Mouse (Mus musculus) intestine, embryonic 14.5 days (tissue): ENCODE measurements at regions not wholly inside any gene's neighbourhood (a gene's known extent, or its start where the extent isn't known, plus 50 kb on each side); places are given as distances from the start of the nearest gene placed in this dataset.
A peak's percentile ranks its signal among the peaks of the same experiment; 100 is the strongest.

Source experiments
- ATAC-seq: fragments of 200-750 bp; cut with Nextera tagmentation; replicated peaks from 2 replicates; pipeline ENCODE4 v1.8.0; 2017; ENCODE audit warnings: low read depth, moderate number of reproducible peaks, moderate TSS enrichment, moderate library complexity; ENCODE audit not compliant: low FRiP score, low TSS enrichment
- DNase-seq: peaks from one replicate; pipeline ENCODE4 v3.0.0-alpha.2; 2018; ENCODE audit warnings: low spot score
- H3K27ac ChIP-seq: fragments of 300-500 bp; sonication (generic); 2 replicates; pipeline ENCODE4 v1.5.1; 2014; ENCODE audit warnings: low read depth, mild to moderate bottlenecking, control low read depth
- H3K27me3 ChIP-seq: fragments of 300-500 bp; sonication (generic); replicated peaks from 2 replicates; pipeline ENCODE4 v1.6.1; 2014; ENCODE audit warnings: low read length, control low read depth; ENCODE audit not compliant: control insufficient read depth, insufficient read depth
- H3K36me3 ChIP-seq: fragments of 300-500 bp; sonication (generic); 2 replicates; pipeline ENCODE4 v1.6.1; 2014; ENCODE audit warnings: low read length, control low read depth; ENCODE audit not compliant: control insufficient read depth, insufficient read depth
- H3K4me1 ChIP-seq: fragments of 300-500 bp; sonication (generic); replicated peaks from 2 replicates; pipeline ENCODE4 v1.6.1; 2014; ENCODE audit warnings: low read length, control low read depth, mixed read lengths; ENCODE audit not compliant: control insufficient read depth, insufficient read depth
- H3K4me2 ChIP-seq: fragments of 300-500 bp; sonication (generic); 2 replicates; pipeline ENCODE4 v1.6.1; 2014; ENCODE audit warnings: low read length
- H3K4me3 ChIP-seq: fragments of 300-500 bp; sonication (generic); 2 replicates; pipeline ENCODE4 v1.5.1; 2014; ENCODE audit warnings: low read depth, low read length, control low read depth, mixed read lengths
- H3K9ac ChIP-seq: fragments of 300-500 bp; sonication (generic); 2 replicates; pipeline ENCODE4 v1.6.1; 2014; ENCODE audit warnings: mild to moderate bottlenecking, low read length
- H3K9me3 ChIP-seq: fragments of 300-500 bp; sonication (generic); 2 replicates; pipeline ENCODE4 v1.6.1; 2016; ENCODE audit warnings: low read length, control low read depth; ENCODE audit not compliant: control insufficient read depth
- WGBS: fragments of 180-500 bp; shearing (Covaris S2); extraction: QIAGEN DNeasy Blood & Tissue Kit; methylation state at CpG from one replicate; pipeline ENCODE4 v1.1.7; 2014; 5-methylcytosine and 5-hydroxymethylcytosine counted together

GRCm38 (mm10) chr12:29226001-29226400, 302.2 kb upstream of the Myt1l start:
- DNase-seq (no peak), ATAC-seq (no peak)
- 59% methylated on average over 1 of the region's 1 CpGs for WGBS
- Histone ChIP-seq H3K9me3 (no peaks in the 10 kb centered on the region), H3K27me3 (no peaks in the 10 kb centered on the region), H3K4me3 (no peak overlapping the region), H3K4me2 (no peak overlapping the region), H3K4me1 (no peaks in the 10 kb centered on the region), H3K9ac (no peak overlapping the region), H3K27ac (no peak overlapping the region), H3K36me3 (no peaks in the 10 kb centered on the region)

- Histone ChIP-seq H3K27ac (no peak overlapping the region), H3K9ac (no peak overlapping the region), H3K36me3 (no peaks in the 10 kb centered on the region), H3K4me1 (no peaks in the 10 kb centered on the region), H3K4me2 (no peak overlapping the region), H3K27me3 (no peaks in the 10 kb centered on the region), H3K9me3 (no peaks in the 10 kb centered on the region), H3K4me3 (no peak overlapping the region)
- DNase-seq (no peak), ATAC-seq (no peak)
- WGBS, result 31% methylated on average over 16 of the region's 16 CpGs
Observed at GRCm38 (mm10) chr12:29232492-29233447, 295.4 kb upstream of the Myt1l start.

- Histone ChIP-seq H3K27ac (no peak overlapping the region), H3K9me3 (no peaks in the 10 kb centered on the region), H3K9ac (no peak overlapping the region), H3K27me3 (no peaks in the 10 kb centered on the region), H3K4me1 (no peaks in the 10 kb centered on the region), H3K4me3 (no peak overlapping the region), H3K36me3 (no peaks in the 10 kb centered on the region), H3K4me2 (no peak overlapping the region)
- DNase-seq (no peak), ATAC-seq (no peak)
- WGBS, result 74% methylated on average over 2 of the region's 2 CpGs
Observed at GRCm38 (mm10) chr12:29236496-29236895, 291.7 kb upstream of the Myt1l start.

DNA sequence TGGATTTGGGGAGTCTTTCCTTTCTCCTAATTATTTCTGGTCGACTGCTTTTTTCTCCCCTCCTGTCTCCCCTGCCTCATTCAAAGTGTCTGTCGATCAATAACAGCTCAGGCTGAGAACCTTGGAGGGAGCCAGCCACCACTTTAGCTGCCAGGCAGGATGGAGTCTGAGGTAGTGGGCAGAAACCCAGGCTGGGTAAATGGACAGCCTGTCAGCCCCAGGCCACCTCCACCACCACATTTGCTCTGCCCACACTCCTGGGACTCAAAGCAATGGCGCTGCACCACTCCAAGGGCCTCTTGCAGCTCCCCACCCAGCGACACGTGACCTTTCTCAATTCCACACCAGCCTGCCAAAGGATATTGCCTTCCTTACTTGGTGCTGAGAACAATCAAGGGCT, 290.7 kb upstream of the Myt1l start:
- H3K4me1 ChIP-seq, result no peaks in the 10 kb centered on the region
- H3K9ac ChIP-seq, result no peak overlapping the region
- no peaks in the 10 kb centered on the region for H3K27me3 ChIP-seq
- no peak overlapping the region for H3K4me3 ChIP-seq
- DNase-seq, result no peak
- H3K4me2 ChIP-seq, result no peak overlapping the region
- no peaks in the 10 kb centered on the region for H3K36me3 ChIP-seq
- WGBS, result 47% methylated on average over 5 of the region's 5 CpGs
- H3K9me3 ChIP-seq, result no peaks in the 10 kb centered on the region
- ATAC-seq, result no peak
- H3K27ac ChIP-seq, result no peak overlapping the region

- Histone ChIP-seq H3K4me1 (no peaks in the 10 kb centered on the region), H3K9me3 (no peaks in the 10 kb centered on the region), H3K9ac (no peak overlapping the region), H3K27ac (no peak overlapping the region), H3K4me3 (no peak overlapping the region), H3K4me2 (no peak overlapping the region), H3K27me3 (no peaks in the 10 kb centered on the region), H3K36me3 (no peaks in the 10 kb centered on the region)
- DNase-seq (no peak), ATAC-seq (peak; percentile 54; the same call in 1 of the 2 replicates)
- 64% methylated on average over 3 of the region's 3 CpGs for WGBS
Observed at GRCm38 (mm10) chr12:29239482-29239881, 288.7 kb upstream of the Myt1l start.

- no peaks in the 10 kb centered on the region for H3K4me1 ChIP-seq
- H3K4me2 ChIP-seq, result no peak overlapping the region
- no peak overlapping the region for H3K27ac ChIP-seq
- 22% methylated on average over 5 of the region's 5 CpGs for WGBS
- no peak overlapping the region for H3K4me3 ChIP-seq
- no peaks in the 10 kb centered on the region for H3K36me3 ChIP-seq
- H3K9ac ChIP-seq, result no peak overlapping the region
- no peaks in the 10 kb centered on the region for H3K9me3 ChIP-seq
- ATAC-seq (peak; percentile 68), DNase-seq (no peak)
- H3K27me3 ChIP-seq, result no peaks in the 10 kb centered on the region
Observed at GRCm38 (mm10) chr12:29239975-29240374, 288.2 kb upstream of the Myt1l start.

GRCm38 (mm10) chr12:29243087-29243486, 285.1 kb upstream of the Myt1l start:
- H3K27me3 ChIP-seq, result no peaks in the 10 kb centered on the region
- H3K36me3 ChIP-seq, result no peaks in the 10 kb centered on the region
- no peaks in the 10 kb centered on the region for H3K4me1 ChIP-seq
- no peak overlapping the region for H3K4me3 ChIP-seq
- WGBS, result 85% methylated on average over 5 of the region's 5 CpGs
- no peak overlapping the region for H3K27ac ChIP-seq
- ATAC-seq, result no peak
- no peak overlapping the region for H3K9ac ChIP-seq
- no peak overlapping the region for H3K4me2 ChIP-seq
- no peak for DNase-seq
- no peaks in the 10 kb centered on the region for H3K9me3 ChIP-seq

DNA sequence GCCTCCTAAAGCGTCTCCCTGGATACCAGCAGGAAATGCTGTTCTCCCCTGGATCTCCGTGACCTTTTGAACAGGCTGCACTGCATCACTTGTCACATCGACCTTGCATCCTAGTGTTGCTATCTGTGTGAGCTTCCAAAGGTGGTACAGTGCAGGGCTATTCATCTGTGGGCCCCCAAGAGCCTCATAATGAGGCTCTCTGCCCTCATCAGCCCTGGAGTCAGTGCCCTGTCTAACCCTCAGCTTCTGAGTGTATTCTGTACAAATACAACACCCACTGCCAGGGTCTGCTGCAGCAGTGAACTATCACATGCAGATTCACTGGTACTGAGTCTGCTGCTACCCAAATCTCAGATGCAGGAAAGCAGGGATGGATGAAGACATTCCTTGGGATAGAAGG, 282.1 kb upstream of the Myt1l start:
- Histone ChIP-seq H3K4me1 (no peaks in the 10 kb centered on the region), H3K36me3 (no peaks in the 10 kb centered on the region), H3K27me3 (no peaks in the 10 kb centered on the region), H3K9ac (no peak overlapping the region), H3K9me3 (no peaks in the 10 kb centered on the region), H3K27ac (no peak overlapping the region), H3K4me2 (no peak overlapping the region), H3K4me3 (no peak overlapping the region)
- ATAC-seq (no peak), DNase-seq (no peak)
- 25% methylated on average over 3 of the region's 3 CpGs for WGBS

DNA sequence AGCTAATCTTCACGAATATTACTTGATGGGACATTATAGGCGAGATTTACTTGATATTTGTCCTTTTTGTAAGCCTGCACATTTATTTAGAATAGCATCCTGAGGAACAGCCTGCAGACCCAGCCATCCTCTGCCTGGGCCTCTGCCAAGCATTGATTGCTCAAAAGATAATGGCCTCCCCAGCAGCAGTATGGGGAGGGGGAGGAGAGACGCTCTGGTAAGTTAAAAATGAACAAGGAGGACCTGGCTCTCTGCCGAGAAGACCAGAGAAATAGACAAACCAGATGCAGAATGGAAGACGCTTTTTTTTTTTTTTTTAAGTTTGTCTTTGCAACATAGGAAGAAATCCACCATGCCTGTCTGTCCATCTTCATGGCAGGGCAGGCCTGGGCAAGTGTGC, 280.8 kb upstream of the Myt1l start:
- Histone ChIP-seq H3K27ac (no peak overlapping the region), H3K4me1 (no peaks in the 10 kb centered on the region), H3K9me3 (no peaks in the 10 kb centered on the region), H3K36me3 (no peaks in the 10 kb centered on the region), H3K9ac (no peak overlapping the region), H3K4me3 (no peak overlapping the region), H3K27me3 (no peaks in the 10 kb centered on the region), H3K4me2 (no peak overlapping the region)
- no peak for DNase-seq
- ATAC-seq, result no peak
- WGBS, result 23% methylated on average over 5 of the region's 5 CpGs
